Mouse (Mus musculus): Measurements from ENCODE around the gene Naif1. TPM values are rescaled to one million over a fixed set of nuclear protein-coding genes. Genes with fewer than 3 reads are reported as not detected.

Gene Naif1
- polyA plus RNA-seq, 1 experiment from 2014 or later = 4.2 TPM

DNA sequence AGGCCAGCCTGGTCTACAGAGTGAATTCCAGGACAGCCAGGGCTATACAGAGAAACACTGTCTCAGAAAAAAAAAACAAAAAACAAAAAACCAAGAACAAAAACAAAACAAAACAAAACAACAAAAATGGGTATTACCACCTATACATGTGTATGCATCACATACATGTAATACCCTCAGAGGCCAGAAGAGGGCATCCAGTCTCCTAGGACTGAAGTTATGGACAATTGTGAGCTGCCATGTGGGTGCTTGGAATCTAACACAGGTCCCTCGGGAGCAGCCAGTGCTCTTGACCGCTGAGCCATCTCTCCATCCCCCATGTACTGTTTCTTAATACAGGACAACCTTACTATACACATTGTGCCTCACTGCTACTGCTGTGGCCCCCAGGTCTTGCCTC is 55.3 kb downstream of the Naif1 start:
- Histone ChIP-seq H3K27ac (replicated peaks) (no peak overlapping the region), H3K4me2 (no peak overlapping the region), H3K9ac (no peak overlapping the region), H3K9me3 (peaks cover 4% of the 10 kb centered on the region), H3K4me3 (no peak overlapping the region), H3K36me3 (no peaks in the 10 kb centered on the region), H3K27me3 (replicated peaks) (no peaks in the 10 kb centered on the region), H3K4me1 (peaks cover 32% of the 10 kb centered on the region)
- no peak for ATAC-seq (ENCODE audit: extremely low read depth, insufficient number of reproducible peaks, low FRiP score, low TSS enrichment)
- 90% methylated on average over 2 of the region's 2 CpGs for WGBS

Other genes with a start within 250 kb of the Naif1 start
- 16.0 and 18.8 TPM in 2 replicates for gene Pomt1, start 213.9 kb upstream of the Naif1 start, polyA plus RNA-seq (2015; fragmentation: Nextera tagmentation; extraction: Ambion mirVana)
- 44.8 and 45.3 TPM in 2 replicates for gene Uck1, start 190.3 kb upstream of the Naif1 start, polyA plus RNA-seq (2015; fragmentation: Nextera tagmentation; extraction: Ambion mirVana)
- gene Golga2, start 163.1 kb upstream of the Naif1 start, polyA plus RNA-seq (2015; fragmentation: Nextera tagmentation; extraction: Ambion mirVana) = 22.0 and 22.2 TPM in 2 replicates
- 286 and 336 TPM in 2 replicates for gene Swi5, start 162.4 kb upstream of the Naif1 start, polyA plus RNA-seq (2015; fragmentation: Nextera tagmentation; extraction: Ambion mirVana)
- 32.9 and 35.2 TPM in 2 replicates for gene Ciz1, start 98.1 kb upstream of the Naif1 start, polyA plus RNA-seq (2015; fragmentation: Nextera tagmentation; extraction: Ambion mirVana)
- 3.4 and 4.5 TPM in 2 replicates for gene Dnm1, start 97.1 kb upstream of the Naif1 start, polyA plus RNA-seq (2015; fragmentation: Nextera tagmentation; extraction: Ambion mirVana)
- gene 1110008P14Rik, start 68.5 kb upstream of the Naif1 start, polyA plus RNA-seq (2015; fragmentation: Nextera tagmentation; extraction: Ambion mirVana) = 47.5 and 49.0 TPM in 2 replicates
- gene Lcn2, start 62.2 kb upstream of the Naif1 start, polyA plus RNA-seq (2015; fragmentation: Nextera tagmentation; extraction: Ambion mirVana) = 0.91 and 0.98 TPM in 2 replicates
- 35.3 and 36.1 TPM in 2 replicates for gene Ptges2, start 54.6 kb upstream of the Naif1 start, polyA plus RNA-seq (2015; fragmentation: Nextera tagmentation; extraction: Ambion mirVana)
- 10.7 and 10.9 TPM in 2 replicates for gene Slc25a25, start 988 bp downstream of the Naif1 start, polyA plus RNA-seq (2015; fragmentation: Nextera tagmentation; extraction: Ambion mirVana)
- 5.4 and 5.7 TPM in 2 replicates for gene Fam102a, start 84.9 kb downstream of the Naif1 start, polyA plus RNA-seq (2015; fragmentation: Nextera tagmentation; extraction: Ambion mirVana)
- 72.9 and 81.4 TPM in 2 replicates for gene Dpm2, start 120.4 kb downstream of the Naif1 start, polyA plus RNA-seq (2015; fragmentation: Nextera tagmentation; extraction: Ambion mirVana)
- gene Pip5kl1, start 124.3 kb downstream of the Naif1 start, polyA plus RNA-seq (2015; fragmentation: Nextera tagmentation; extraction: Ambion mirVana) = 0.36 TPM in 1 of 2 replicates, not detected in the other
- gene 9430097D07Rik, start 125.2 kb downstream of the Naif1 start, polyA plus RNA-seq (2015; fragmentation: Nextera tagmentation; extraction: Ambion mirVana) = 0.21 TPM in 1 of 2 replicates, not detected in the other
- gene St6galnac4, start 136.6 kb downstream of the Naif1 start, polyA plus RNA-seq (2015; fragmentation: Nextera tagmentation; extraction: Ambion mirVana) = 37.6 and 38.7 TPM in 2 replicates
- 24.8 and 29.1 TPM in 2 replicates for gene St6galnac6, start 149.3 kb downstream of the Naif1 start, polyA plus RNA-seq (2015; fragmentation: Nextera tagmentation; extraction: Ambion mirVana)
- gene Ak1, start 171.3 kb downstream of the Naif1 start, polyA plus RNA-seq (2015; fragmentation: Nextera tagmentation; extraction: Ambion mirVana) = 302 and 318 TPM in 2 replicates
- 148 and 155 TPM in 2 replicates for gene Eng, start 196.1 kb downstream of the Naif1 start, polyA plus RNA-seq (2015; fragmentation: Nextera tagmentation; extraction: Ambion mirVana)